Mouse (Mus musculus): ENCODE measurements around the gene Fgb. TPM values are rescaled to one million over a fixed set of nuclear protein-coding genes. Genes with fewer than 3 reads are reported as not detected.

The Fgb gene
- polyA plus RNA-seq, 1 experiment from 2014 or later: not detected

DNA sequence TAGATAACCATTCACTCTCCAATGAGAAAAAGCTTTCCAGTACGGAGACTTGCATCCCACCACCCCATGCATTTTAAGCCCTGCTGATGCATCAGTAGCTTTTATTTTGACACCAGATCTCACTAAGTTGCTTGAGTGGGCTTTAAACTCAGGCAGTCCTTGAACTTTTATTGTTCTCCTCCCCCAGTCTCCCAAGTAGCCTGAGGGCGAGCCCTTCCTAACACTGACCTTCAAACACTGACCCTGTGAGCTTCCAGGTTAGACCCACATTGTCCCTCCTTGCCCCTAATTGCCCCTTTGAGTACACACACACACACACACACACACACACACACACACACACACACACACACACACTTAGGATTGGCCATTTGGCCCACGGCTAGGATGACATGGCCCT is 53.0 kb downstream of the Fgb start:
- H3K4me1 ChIP-seq: peaks cover 8% of the 10 kb centered on the region
- DNase-seq (ENCODE audit: low spot score): no peak
- no peaks in the 10 kb centered on the region for H3K9me3 ChIP-seq (replicated peaks)
- H3K36me3 ChIP-seq: no peaks in the 10 kb centered on the region
- WGBS: 64% methylated on average over 3 of the region's 3 CpGs
- no peak overlapping the region for H3K4me3 ChIP-seq
- H3K27ac ChIP-seq: no peak overlapping the region
- H3K27me3 ChIP-seq (ENCODE audit: low read depth, poor library complexity, severe bottlenecking): peaks cover 28% of the 10 kb centered on the region

DNA sequence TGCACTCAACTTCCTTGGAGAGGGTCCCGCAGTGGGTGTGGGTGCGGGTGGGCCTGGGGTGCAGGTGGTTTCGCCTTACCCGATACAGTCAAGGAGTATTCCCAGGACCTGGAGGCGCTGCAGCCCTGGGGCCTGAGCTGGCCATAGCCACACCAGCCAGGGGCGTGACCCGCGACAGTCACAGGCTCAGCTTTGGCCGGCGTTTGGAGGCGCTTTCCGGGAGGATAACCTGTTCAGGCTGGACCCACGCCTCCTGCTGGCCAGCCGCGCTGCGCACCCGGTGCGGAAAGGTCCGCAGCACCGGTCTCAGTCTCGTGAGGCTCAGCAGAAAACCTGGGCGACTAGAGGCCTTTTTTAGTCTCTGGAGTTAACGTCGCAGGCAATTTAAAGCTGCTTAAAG is 54.3 kb downstream of the Fgb start:
- Histone ChIP-seq H3K27me3 (ENCODE audit: low read depth, poor library complexity, severe bottlenecking) (peaks cover 28% of the 10 kb centered on the region), H3K27ac (no peak overlapping the region), H3K9me3 (replicated peaks) (no peaks in the 10 kb centered on the region), H3K4me3 (peak overlapping the region; percentile 35), H3K36me3 (no peaks in the 10 kb centered on the region), H3K4me1 (peaks cover 8% of the 10 kb centered on the region)
- peak; percentile 86 for DNase-seq (ENCODE audit: low spot score)
- WGBS: 3% methylated on average over 24 of the region's 24 CpGs

DNA sequence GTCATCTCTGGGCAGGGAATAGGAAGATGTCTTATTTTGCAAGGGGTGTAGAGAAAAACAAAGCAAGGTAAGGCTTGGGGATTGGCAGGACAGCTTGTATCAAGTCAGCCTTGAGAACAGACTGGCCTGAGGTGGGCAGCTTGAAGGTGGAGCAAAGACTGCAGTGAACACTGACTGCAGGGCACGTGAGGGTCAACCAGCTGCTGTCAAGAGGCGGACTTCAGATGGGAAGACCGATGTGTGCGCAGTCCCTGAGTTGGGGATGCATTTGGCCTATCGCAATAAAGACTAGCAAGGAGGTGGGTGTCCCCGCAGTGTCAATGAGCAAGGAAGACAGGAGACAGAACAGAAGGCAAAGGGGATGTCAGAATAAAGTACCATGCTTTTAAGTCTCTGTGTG is 56.7 kb downstream of the Fgb start:
- H3K27me3 ChIP-seq (ENCODE audit: low read depth, poor library complexity, severe bottlenecking): peaks cover 28% of the 10 kb centered on the region

GRCm38 (mm10) chr3:82991963-82992362 is 57.7 kb downstream of the Fgb start:
- Histone ChIP-seq H3K27ac (no peak overlapping the region), H3K9me3 (replicated peaks) (no peaks in the 10 kb centered on the region), H3K36me3 (no peaks in the 10 kb centered on the region), H3K27me3 (ENCODE audit: low read depth, poor library complexity, severe bottlenecking) (peaks cover 25% of the 10 kb centered on the region), H3K4me3 (no peak overlapping the region), H3K4me1 (peaks cover 8% of the 10 kb centered on the region)
- 86% methylated on average over 12 of the region's 12 CpGs for WGBS
- DNase-seq (ENCODE audit: low spot score): peak; percentile 19

More for the DNA sequence above, 56.7 kb downstream of the Fgb start:
- WGBS: 89% methylated on average over 6 of the region's 6 CpGs
- H3K9me3 ChIP-seq (replicated peaks): no peaks in the 10 kb centered on the region
- H3K4me3 ChIP-seq: no peak overlapping the region
- H3K27ac ChIP-seq: no peak overlapping the region
- no peaks in the 10 kb centered on the region for H3K36me3 ChIP-seq
- peaks cover 8% of the 10 kb centered on the region for H3K4me1 ChIP-seq
- peak; percentile 9 for DNase-seq (ENCODE audit: low spot score)

Other genes starting within 250 kb of the Fgb start
- gene Rbm46, start 173.4 kb downstream of the Fgb start, polyA plus RNA-seq (2016; fragmentation: Nextera tagmentation; extraction: Ambion mirVana): 0.72 and 1.3 TPM in 2 replicates
- not detected in 2 replicates for gene Lrat, start 145.9 kb downstream of the Fgb start, polyA plus RNA-seq (2016; fragmentation: Nextera tagmentation; extraction: Ambion mirVana)
- gene Fgg, start 42.1 kb downstream of the Fgb start, polyA plus RNA-seq (2016; fragmentation: Nextera tagmentation; extraction: Ambion mirVana): 0.09 and 0.24 TPM in 2 replicates
- gene Fga, start 23.8 kb downstream of the Fgb start, polyA plus RNA-seq (2016; fragmentation: Nextera tagmentation; extraction: Ambion mirVana): not detected in 2 replicates
- gene Plrg1, start 5.7 kb upstream of the Fgb start, polyA plus RNA-seq (2016; fragmentation: Nextera tagmentation; extraction: Ambion mirVana): 135 and 140 TPM in 2 replicates
- gene Dchs2, start 78.1 kb upstream of the Fgb start, polyA plus RNA-seq (2016; fragmentation: Nextera tagmentation; extraction: Ambion mirVana): 0.08 and 0.14 TPM in 2 replicates

Measured in limb, embryonic 10.5 days (tissue).